Mouse (Mus musculus): ENCODE results near the gene Slco4a1. TPM values are rescaled to one million over a fixed set of nuclear protein-coding genes. Genes with fewer than 3 reads are reported as not detected.

The Slco4a1 gene
- polyA plus RNA-seq, 1 experiment from 2014 or later: 0.09 TPM

DNA sequence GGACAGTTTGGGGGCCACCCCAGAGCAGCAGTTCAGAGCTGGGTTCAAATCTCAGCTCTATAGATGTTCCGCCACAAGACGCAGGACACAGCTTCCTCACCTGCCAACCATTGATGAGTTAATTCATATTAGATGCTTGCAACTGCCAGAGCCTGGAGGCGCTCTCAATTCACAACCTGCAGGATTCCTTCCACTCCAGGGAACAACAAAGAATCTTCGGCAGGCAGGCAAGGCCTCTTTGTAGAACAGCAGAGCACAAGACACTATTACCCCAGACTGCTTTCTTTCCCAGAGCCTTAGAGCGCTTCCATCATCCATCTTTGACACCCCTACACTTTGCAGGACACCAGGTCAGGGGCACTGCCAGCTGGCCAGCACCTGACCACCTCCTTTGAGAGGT, 50.2 kb downstream of the Slco4a1 start:
- H3K27ac ChIP-seq: no peak overlapping the region
- 91% methylated on average over 5 of the region's 5 CpGs for WGBS (ENCODE audit: missing documents)
- no peaks in the 10 kb centered on the region for H3K79me2 ChIP-seq (ENCODE audit: inconsistent target)
- H3K4me3 ChIP-seq (ENCODE audit: inconsistent target): no peak overlapping the region
- no peaks in the 10 kb centered on the region for H3K36me3 ChIP-seq (ENCODE audit: inconsistent target)

DNA sequence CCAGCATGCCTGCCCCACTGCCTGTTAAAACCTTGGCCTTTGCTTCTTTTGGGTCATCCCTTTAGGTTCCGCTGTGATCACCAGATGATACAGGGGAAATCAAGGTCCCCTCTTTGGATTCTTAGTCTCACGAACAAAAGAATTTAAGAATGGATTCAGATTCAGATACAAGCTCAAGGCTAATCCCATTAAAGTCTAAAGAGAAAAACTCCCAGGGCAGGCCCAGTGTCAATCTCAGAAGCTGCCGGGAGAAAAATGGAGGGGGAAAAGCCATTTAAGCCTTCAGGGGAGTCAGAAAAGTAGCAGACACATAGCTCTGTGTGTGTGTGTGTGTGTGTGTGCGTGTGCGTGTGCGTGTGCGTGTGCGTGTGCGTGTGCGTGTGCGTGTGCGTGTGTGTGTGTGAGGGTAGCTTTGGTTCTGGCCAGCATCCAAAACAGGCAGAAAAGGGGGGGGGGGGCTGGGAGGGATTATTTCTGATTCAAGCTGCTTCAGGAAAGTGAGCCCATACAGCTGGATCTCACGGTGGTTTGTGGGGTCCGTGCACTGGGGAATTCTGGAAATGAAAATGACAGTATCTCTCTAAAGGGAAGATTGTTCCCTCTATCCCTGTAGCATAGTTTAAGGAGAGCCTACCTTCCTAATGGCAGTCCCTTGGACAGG, 52.5 kb downstream of the Slco4a1 start:
- 83% methylated on average over 12 of the region's 14 CpGs for WGBS (ENCODE audit: missing documents)
- no peak overlapping the region for H3K27ac ChIP-seq
- H3K36me3 ChIP-seq (ENCODE audit: inconsistent target): no peaks in the 10 kb centered on the region
- no peaks in the 10 kb centered on the region for H3K79me2 ChIP-seq (ENCODE audit: inconsistent target)
- no peak overlapping the region for H3K4me3 ChIP-seq (ENCODE audit: inconsistent target)

DNA sequence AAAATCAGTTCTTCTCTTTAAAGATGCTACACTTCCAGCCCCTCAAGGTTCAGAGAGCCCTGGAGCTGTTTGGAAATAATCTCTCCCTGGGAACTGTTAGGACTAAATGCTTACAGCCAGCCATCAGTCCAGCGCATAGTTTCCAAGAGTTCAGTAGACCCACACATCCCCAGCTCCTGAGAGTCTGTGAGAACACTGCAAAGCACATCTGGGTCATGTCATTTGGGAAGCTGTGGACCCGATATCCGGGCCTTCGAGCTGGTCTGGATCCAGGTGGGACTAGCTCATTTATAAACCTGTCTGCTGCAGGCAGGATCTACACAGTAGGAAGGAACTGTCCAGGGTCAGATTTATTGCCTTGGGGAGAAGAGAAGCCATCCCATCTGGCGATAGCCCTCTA, 54.8 kb downstream of the Slco4a1 start:
- whole genome bisulfite sequencing (ENCODE audit: missing documents): 84% methylated on average over 5 of the region's 5 CpGs
- H3K27ac ChIP-seq: no peak overlapping the region
- no peaks in the 10 kb centered on the region for H3K36me3 ChIP-seq (ENCODE audit: inconsistent target)
- no peaks in the 10 kb centered on the region for H3K79me2 ChIP-seq (ENCODE audit: inconsistent target)
- no peak overlapping the region for H3K4me3 ChIP-seq (ENCODE audit: inconsistent target)

DNA sequence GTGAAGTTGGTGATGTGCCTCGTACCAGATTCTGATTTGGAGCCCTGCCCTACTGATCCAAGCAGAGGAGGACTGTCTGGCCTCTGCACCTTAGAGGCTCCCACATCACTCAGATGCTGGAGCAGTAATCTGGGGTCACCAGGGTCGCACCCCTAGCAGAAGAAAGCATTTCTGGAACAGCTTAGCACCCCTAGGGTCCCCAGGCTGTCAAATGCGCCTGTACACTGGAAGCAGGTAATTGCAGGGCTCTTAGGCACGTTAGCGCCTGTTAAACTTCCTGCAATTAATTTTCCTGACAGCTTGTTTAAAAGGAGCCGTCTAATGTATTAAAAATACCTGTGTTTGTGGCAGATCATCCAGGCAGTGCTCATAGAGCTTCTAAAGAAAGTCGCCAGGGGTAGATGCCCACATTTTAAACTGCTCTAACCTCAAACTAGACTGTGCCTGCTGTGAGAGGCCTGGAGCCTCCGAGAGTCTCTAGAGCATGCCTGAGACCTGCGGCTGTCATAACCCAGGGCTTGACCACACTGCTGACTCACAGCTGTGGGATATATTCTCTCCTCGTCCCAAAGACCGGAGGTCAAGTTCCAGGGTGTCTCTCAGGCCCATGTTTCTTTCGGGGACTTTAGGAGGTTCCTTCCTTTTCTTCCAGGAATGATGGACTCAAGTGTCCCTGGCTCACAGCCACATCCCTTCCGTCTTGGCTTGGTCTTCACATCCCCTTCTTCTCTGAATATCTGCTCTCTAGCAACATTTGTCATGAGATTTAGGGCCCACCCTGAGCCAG, 56.0 kb downstream of the Slco4a1 start:
- 20% methylated on average over 13 of the region's 13 CpGs for WGBS (ENCODE audit: missing documents)
- no peak overlapping the region for H3K4me3 ChIP-seq (ENCODE audit: inconsistent target)
- H3K27ac ChIP-seq: no peak overlapping the region
- no peaks in the 10 kb centered on the region for H3K79me2 ChIP-seq (ENCODE audit: inconsistent target)
- H3K36me3 ChIP-seq (ENCODE audit: inconsistent target): no peaks in the 10 kb centered on the region

DNA sequence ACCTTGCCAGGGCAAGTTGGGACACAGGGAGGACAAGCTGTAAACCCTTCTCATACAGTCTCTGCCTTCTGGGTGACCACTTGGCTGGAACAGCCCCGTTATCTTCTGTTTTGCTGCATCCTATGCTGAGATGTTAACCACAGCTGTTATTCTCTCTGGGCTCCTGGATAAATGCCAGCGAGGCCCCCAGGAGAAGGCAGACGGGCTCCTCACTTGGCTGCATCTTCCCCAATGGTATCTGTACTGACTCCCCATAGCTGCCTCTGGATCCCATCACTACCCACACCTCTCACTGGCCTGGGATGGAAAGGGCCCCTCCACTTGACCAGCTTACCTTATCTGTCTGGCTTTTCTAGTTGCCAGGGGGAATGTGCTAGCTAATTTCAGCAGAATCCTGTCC, 57.0 kb downstream of the Slco4a1 start:
- Histone ChIP-seq H3K36me3 (ENCODE audit: inconsistent target) (no peaks in the 10 kb centered on the region), H3K27ac (no peak overlapping the region), H3K79me2 (ENCODE audit: inconsistent target) (no peaks in the 10 kb centered on the region), H3K4me3 (ENCODE audit: inconsistent target) (no peak overlapping the region)
- 74% methylated on average over 3 of the region's 3 CpGs for WGBS (ENCODE audit: missing documents)

DNA sequence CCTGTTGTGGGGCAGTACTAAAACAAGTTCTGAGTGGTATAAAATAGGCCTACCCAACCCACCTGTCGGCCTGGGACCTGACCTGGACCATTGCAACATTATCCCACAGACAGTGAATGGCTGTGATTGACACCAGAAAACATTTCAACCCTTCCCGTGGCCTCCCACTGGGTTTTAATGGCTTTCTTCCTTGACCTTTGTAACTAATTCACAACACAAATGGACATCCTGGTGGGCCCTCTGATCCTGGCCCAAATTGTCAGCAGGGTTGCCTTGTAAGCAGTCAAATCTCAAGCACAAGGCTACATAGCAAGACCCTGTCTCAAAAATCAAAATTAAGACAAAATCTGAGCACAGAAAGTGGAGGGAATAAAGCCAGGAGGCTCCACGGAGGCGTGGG, 57.8 kb downstream of the Slco4a1 start:
- no peaks in the 10 kb centered on the region for H3K36me3 ChIP-seq (ENCODE audit: inconsistent target)
- H3K27ac ChIP-seq: no peak overlapping the region
- no peak overlapping the region for H3K4me3 ChIP-seq (ENCODE audit: inconsistent target)
- no peaks in the 10 kb centered on the region for H3K79me2 ChIP-seq (ENCODE audit: inconsistent target)
- 88% methylated on average over 4 of the region's 4 CpGs for WGBS (ENCODE audit: missing documents)

DNA sequence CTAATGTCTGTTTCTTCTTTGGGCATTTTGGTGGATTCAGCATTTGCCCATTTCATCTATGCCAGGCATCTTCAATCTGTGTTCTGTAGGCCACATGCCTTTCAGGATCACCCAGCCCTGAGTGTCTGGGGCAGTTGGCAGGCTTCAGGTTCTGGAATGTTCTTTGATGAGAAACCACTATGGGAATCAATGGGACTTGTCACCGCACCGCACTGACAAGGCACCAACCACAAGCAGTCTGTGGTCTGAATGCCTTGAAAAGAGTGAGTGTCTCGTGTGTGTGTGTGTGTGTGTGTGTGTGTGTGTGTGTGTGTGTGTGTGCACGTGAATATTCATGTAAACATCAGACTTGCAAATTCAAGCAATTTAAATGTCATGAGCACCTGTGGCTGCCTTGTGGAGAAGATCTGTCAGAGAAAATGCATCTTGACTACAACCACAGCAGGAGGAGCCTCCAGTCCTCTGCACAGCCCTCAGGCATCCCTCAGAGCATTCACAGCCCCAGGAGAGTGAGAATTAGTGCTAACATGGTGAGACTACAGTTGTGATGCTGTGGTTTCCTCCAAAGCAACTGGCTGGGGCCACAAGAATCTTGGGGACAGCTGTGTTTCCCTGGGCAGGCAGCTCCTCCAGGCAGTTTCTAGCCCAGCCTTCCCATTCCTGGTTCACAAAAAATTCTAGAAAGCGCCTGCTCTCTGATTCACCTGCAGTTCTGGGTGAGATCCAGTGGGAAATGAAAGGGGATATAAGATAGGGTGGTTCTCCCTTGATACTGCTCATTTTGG, 65.6 kb downstream of the Slco4a1 start:
- WGBS (ENCODE audit: missing documents): 100% methylated on average over 1 of the region's 5 CpGs
- no peaks in the 10 kb centered on the region for H3K79me2 ChIP-seq (ENCODE audit: inconsistent target)
- no peaks in the 10 kb centered on the region for H3K36me3 ChIP-seq (ENCODE audit: inconsistent target)
- no peak overlapping the region for H3K4me3 ChIP-seq (ENCODE audit: inconsistent target)
- no peak overlapping the region for H3K27ac ChIP-seq

DNA sequence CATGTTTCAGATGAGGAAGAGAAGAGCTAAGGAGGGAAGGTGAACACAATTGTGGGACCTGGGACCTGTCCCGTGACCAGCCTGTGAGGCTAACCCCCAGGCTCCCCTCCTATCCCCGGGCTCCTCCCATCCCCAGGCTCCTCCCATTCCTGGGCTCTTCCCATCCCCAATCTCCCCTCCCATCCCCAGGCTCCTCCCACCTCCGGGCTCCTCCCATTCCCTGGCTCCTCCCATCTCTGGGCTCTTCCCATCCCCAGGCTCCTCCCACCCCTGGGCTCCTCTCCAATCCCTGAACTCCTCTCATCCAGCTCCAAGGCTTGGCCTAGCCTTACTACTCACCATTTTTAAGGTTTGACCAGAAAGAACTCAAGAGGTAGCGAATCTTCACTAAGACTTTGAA, 66.8 kb downstream of the Slco4a1 start:
- H3K27ac ChIP-seq: no peak overlapping the region
- no peaks in the 10 kb centered on the region for H3K79me2 ChIP-seq (ENCODE audit: inconsistent target)
- H3K36me3 ChIP-seq (ENCODE audit: inconsistent target): no peaks in the 10 kb centered on the region
- 71% methylated on average over 4 of the region's 4 CpGs for WGBS (ENCODE audit: missing documents)
- no peak overlapping the region for H3K4me3 ChIP-seq (ENCODE audit: inconsistent target)

Other genes starting within 250 kb of the Slco4a1 start
- not detected in 3 replicates for gene Lama5, start 230.4 kb upstream of the Slco4a1 start, polyA plus RNA-seq (2018)
- gene Rps21, start 198.9 kb upstream of the Slco4a1 start, polyA plus RNA-seq (2018): 350 to 1,718 TPM (median 1,499 TPM) in 3 replicates
- gene Cables2, start 182.7 kb upstream of the Slco4a1 start, polyA plus RNA-seq (2018): 5.9 to 8.4 TPM (median 6.4 TPM) in 3 replicates
- gene Rbbp8nl, start 166.4 kb upstream of the Slco4a1 start, polyA plus RNA-seq (2018): not detected in 3 replicates
- gene Gata5, start 121.5 kb upstream of the Slco4a1 start, polyA plus RNA-seq (2018): not detected in 3 replicates
- gene Ntsr1, start 43.7 kb downstream of the Slco4a1 start, polyA plus RNA-seq (2018): not detected in 3 replicates
- gene Mrgbp, start 125.1 kb downstream of the Slco4a1 start, polyA plus RNA-seq (2018): 10.5 to 13.5 TPM (median 12.5 TPM) in 3 replicates
- 50.5 to 112 TPM (median 71.7 TPM) in 3 replicates for gene Ogfr, start 133.0 kb downstream of the Slco4a1 start, polyA plus RNA-seq (2018)
- gene Col9a3, start 141.5 kb downstream of the Slco4a1 start, polyA plus RNA-seq (2018): 0.16 to 0.52 TPM (median 0.27 TPM) in 3 replicates
- not detected in 3 replicates for gene Tcfl5, start 186.5 kb downstream of the Slco4a1 start, polyA plus RNA-seq (2018)